Mouse (Mus musculus): Measurements from ENCODE around the gene Iqck. TPM values are rescaled to one million over a fixed set of nuclear protein-coding genes. Genes with fewer than 3 reads are reported as not detected.

Gene Iqck
- polyA plus RNA-seq, 2 experiments = 0.22 to 0.40 TPM

- 0 out of 2 replicates have a peak, but pooled peaks have one; percentile 7 for ATAC-seq (ENCODE audit: insufficient read depth)
- DNase-seq (ENCODE audit: low read depth in 3 of 3, low spot score in 3 of 3) = no peak
- no peaks in the 10 kb centered on the region for H3K36me3 ChIP-seq (replicated peaks; ENCODE audit: control insufficient read depth, insufficient read depth, low read depth)
- no peak overlapping the region for H3K9ac ChIP-seq (replicated peaks)
- no peak for TF ChIP-seq EP300 (IDR thresholded peaks at IDR 0.05; ENCODE audit: low read depth)
- TF ChIP-seq CTCF (IDR thresholded peaks at IDR 0.05; ENCODE audit: low read depth) = no peak
- peaks cover 29% of the 10 kb centered on the region for H3K27me3 ChIP-seq (ENCODE audit: control insufficient read depth, insufficient read depth, low read length)
- peak overlapping the region; percentile 60 for H3K4me2 ChIP-seq (ENCODE audit: low read depth)
- WGBS (ENCODE audit: insufficient replicate concordance) = 2% methylated on average over 21 of the region's 21 CpGs
- no peaks in the 10 kb centered on the region for H3K9me3 ChIP-seq (ENCODE audit: control insufficient read depth, low read length)
- H3K27ac ChIP-seq = no peak overlapping the region
- H3K4me3 ChIP-seq (ENCODE audit: insufficient read depth in 1 of 2, low read depth in 2 of 2, low read length in 2 of 2) = peak overlapping the region; percentile 44 to 46
- peaks cover 0 to 8% of the 10 kb centered on the region in 2 experiments; a peak in 2 of 4 replicates for H3K4me1 ChIP-seq (replicated peaks; ENCODE audit: control insufficient read depth in 2 of 2, insufficient read depth in 2 of 2, low read length in 1 of 2)
Observed at GRCm38 (mm10) chr7:118994231-118994842, 138.8 kb downstream of the Iqck start.

- DNase-seq (ENCODE audit: low read depth in 3 of 3, low spot score in 3 of 3) (peak in 1 of 3 experiments; percentile 19), ATAC-seq (ENCODE audit: insufficient read depth) (peak; percentile 77)
- H3K4me3 ChIP-seq (ENCODE audit: insufficient read depth in 1 of 2, low read depth in 2 of 2, low read length in 2 of 2) = peak within 1 kb of the TSS; percentile 44 to 46
- WGBS (ENCODE audit: insufficient replicate concordance) = under 1% methylated on average over 33 of the region's 44 CpGs
- no peak for TF ChIP-seq CTCF (IDR thresholded peaks at IDR 0.05; ENCODE audit: low read depth)
- no peak for TF ChIP-seq EP300 (IDR thresholded peaks at IDR 0.05; ENCODE audit: low read depth)
- H3K4me1 ChIP-seq (replicated peaks; ENCODE audit: control insufficient read depth in 2 of 2, insufficient read depth in 2 of 2, low read length in 1 of 2) = peaks cover 0 to 6% of the 10 kb centered on the region in 2 experiments; a peak in 2 of 4 replicates
- H3K27ac ChIP-seq = no peak within 1 kb of the TSS
- H3K4me2 ChIP-seq (ENCODE audit: low read depth) = peak within 1 kb of the TSS; percentile 60
- no peaks in the 10 kb centered on the region for H3K36me3 ChIP-seq (replicated peaks; ENCODE audit: control insufficient read depth, insufficient read depth, low read depth)
- H3K9ac ChIP-seq (replicated peaks) = no peak within 1 kb of the TSS
- no peaks in the 10 kb centered on the region for H3K9me3 ChIP-seq (ENCODE audit: control insufficient read depth, low read length)
- H3K27me3 ChIP-seq (ENCODE audit: control insufficient read depth, insufficient read depth, low read length) = peaks cover 29% of the 10 kb centered on the region
Observed at GRCm38 (mm10) chr7:118995007-118995406, 139.5 kb downstream of the Iqck start, which contains the start of gene Gprc5b. Gprc5b (minus strand) TSS chr7:118995211.

- Histone ChIP-seq H3K36me3 (replicated peaks; ENCODE audit: control insufficient read depth, insufficient read depth, low read depth) (no peaks in the 10 kb centered on the region), H3K4me3 (ENCODE audit: insufficient read depth in 1 of 2, low read depth in 2 of 2, low read length in 2 of 2) (no peak overlapping the region), H3K27ac (no peak overlapping the region), H3K9ac (replicated peaks) (no peak overlapping the region), H3K4me1 (replicated peaks; ENCODE audit: control insufficient read depth in 2 of 2, insufficient read depth in 2 of 2, low read length in 1 of 2) (peaks cover 0 to 6% of the 10 kb centered on the region in 2 experiments; a peak in 2 of 4 replicates), H3K4me2 (ENCODE audit: low read depth) (peak overlapping the region; percentile 60), H3K27me3 (ENCODE audit: control insufficient read depth, insufficient read depth, low read length) (peaks cover 29% of the 10 kb centered on the region), H3K9me3 (ENCODE audit: control insufficient read depth, low read length) (no peaks in the 10 kb centered on the region)
- TF ChIP-seq CTCF (IDR thresholded peaks at IDR 0.05; ENCODE audit: low read depth) = no peak
- no peak for TF ChIP-seq EP300 (IDR thresholded peaks at IDR 0.05; ENCODE audit: low read depth)
- WGBS (ENCODE audit: insufficient replicate concordance) = 13% methylated on average over 14 of the region's 14 CpGs
- ATAC-seq (ENCODE audit: insufficient read depth) (no peak), DNase-seq (ENCODE audit: low read depth in 3 of 3, low spot score in 3 of 3) (no peak)
Observed at GRCm38 (mm10) chr7:118995671-118996070, 140.1 kb downstream of the Iqck start.

GRCm38 (mm10) chr7:118996137-118996837, 140.7 kb downstream of the Iqck start:
- WGBS (ENCODE audit: insufficient replicate concordance) = 8% methylated on average over 13 of the region's 13 CpGs
- Histone ChIP-seq H3K36me3 (replicated peaks; ENCODE audit: control insufficient read depth, insufficient read depth, low read depth) (no peaks in the 10 kb centered on the region), H3K9me3 (ENCODE audit: control insufficient read depth, low read length) (no peaks in the 10 kb centered on the region), H3K27ac (no peak overlapping the region), H3K27me3 (ENCODE audit: control insufficient read depth, insufficient read depth, low read length) (peaks cover 29% of the 10 kb centered on the region), H3K4me2 (ENCODE audit: low read depth) (no peak overlapping the region), H3K9ac (replicated peaks) (no peak overlapping the region), H3K4me3 (ENCODE audit: insufficient read depth in 1 of 2, low read depth in 2 of 2, low read length in 2 of 2) (no peak overlapping the region), H3K4me1 (replicated peaks; ENCODE audit: control insufficient read depth in 2 of 2, insufficient read depth in 2 of 2, low read length in 1 of 2) (peaks cover 0 to 6% of the 10 kb centered on the region in 2 experiments; a peak in 2 of 4 replicates)
- peak; percentile 94 for TF ChIP-seq CTCF (IDR thresholded peaks at IDR 0.05; ENCODE audit: low read depth)
- no peak for TF ChIP-seq EP300 (IDR thresholded peaks at IDR 0.05; ENCODE audit: low read depth)
- DNase-seq (ENCODE audit: low read depth in 3 of 3, low spot score in 3 of 3) (peak; percentile 39 to 45 (median 42)), ATAC-seq (ENCODE audit: insufficient read depth) (peak; percentile 48; the same call in 1 of the 2 replicates)

GRCm38 (mm10) chr7:118999857-119000256, 144.3 kb downstream of the Iqck start:
- Histone ChIP-seq H3K4me2 (ENCODE audit: low read depth) (no peak overlapping the region), H3K9me3 (ENCODE audit: control insufficient read depth, low read length) (no peaks in the 10 kb centered on the region), H3K27ac (no peak overlapping the region), H3K4me3 (ENCODE audit: insufficient read depth in 1 of 2, low read depth in 2 of 2, low read length in 2 of 2) (no peak overlapping the region), H3K27me3 (ENCODE audit: control insufficient read depth, insufficient read depth, low read length) (peaks cover 9% of the 10 kb centered on the region), H3K9ac (replicated peaks) (no peak overlapping the region), H3K4me1 (replicated peaks; ENCODE audit: control insufficient read depth in 2 of 2, insufficient read depth in 2 of 2, low read length in 1 of 2) (peaks cover 0 to 6% of the 10 kb centered on the region in 2 experiments; a peak in 2 of 4 replicates), H3K36me3 (replicated peaks; ENCODE audit: control insufficient read depth, insufficient read depth, low read depth) (no peaks in the 10 kb centered on the region)
- DNase-seq (ENCODE audit: low read depth in 3 of 3, low spot score in 3 of 3) = no peak
- ATAC-seq (ENCODE audit: insufficient read depth) = no peak
- TF ChIP-seq CTCF (IDR thresholded peaks at IDR 0.05; ENCODE audit: low read depth) (no peak), EP300 (IDR thresholded peaks at IDR 0.05; ENCODE audit: low read depth) (no peak)
- WGBS (ENCODE audit: insufficient replicate concordance) = 53% methylated on average over 2 of the region's 2 CpGs

All from liver, embryonic 14.5 days (tissue).